Mouse (Mus musculus) limb, embryonic 12.5 days (tissue): ENCODE data around the gene Klhl21. TPM values are rescaled to one million over a fixed set of nuclear protein-coding genes. Genes with fewer than 3 reads are reported as not detected.

Experiments used
- ATAC-seq: fragments of 200-750 bp; cut with Nextera tagmentation; 2 replicates; pipeline ENCODE4 v1.8.0; 2017; ENCODE audit warnings: low read depth, moderate TSS enrichment; ENCODE audit not compliant: insufficient number of reproducible peaks, insufficient read depth, low FRiP score, low TSS enrichment
- H3K27ac ChIP-seq: fragments of 300-500 bp; sonication (generic); 2 replicates; pipeline ENCODE4 v1.5.1; 2016; ENCODE audit warnings: mild to moderate bottlenecking, moderate library complexity
- H3K27me3 ChIP-seq: fragments of 300-500 bp; sonication (generic); 2 replicates; pipeline ENCODE4 v1.6.1; 2016; ENCODE audit warnings: mild to moderate bottlenecking, moderate library complexity
- H3K36me3 ChIP-seq: fragments of 300-500 bp; sonication (generic); 2 replicates; pipeline ENCODE4 v1.6.1; 2016; ENCODE audit warnings: mild to moderate bottlenecking, moderate library complexity
- H3K4me1 ChIP-seq: fragments of 300-500 bp; sonication (generic); replicated peaks from 2 replicates; pipeline ENCODE4 v1.6.1; 2016
- H3K4me2 ChIP-seq: fragments of 300-500 bp; sonication (generic); 2 replicates; pipeline ENCODE4 v1.6.1; 2016; ENCODE audit warnings: mild to moderate bottlenecking, moderate library complexity
- H3K4me3 ChIP-seq: fragments of 300-500 bp; sonication (generic); replicated peaks from 2 replicates; pipeline ENCODE4 v1.5.1; 2016; ENCODE audit warnings: mild to moderate bottlenecking
- H3K9ac ChIP-seq: fragments of 300-500 bp; sonication (generic); replicated peaks from 2 replicates; pipeline ENCODE4 v1.6.1; 2016; ENCODE audit warnings: mild to moderate bottlenecking, moderate library complexity
- H3K9me3 ChIP-seq: fragments of 300-500 bp; sonication (generic); 2 replicates; pipeline ENCODE4 v1.6.1; 2016; ENCODE audit warnings: mild to moderate bottlenecking, moderate library complexity
- WGBS: fragments of 180-500 bp; shearing (Covaris S2); methylation state at CpG from one replicate; pipeline ENCODE4 v1.1.7; 2016; 5-methylcytosine and 5-hydroxymethylcytosine counted together
- polyA plus RNA-seq: library from polyadenylated mRNA; unstranded; fragments of >200 nt; fragmentation: Nextera tagmentation; extraction: Ambion mirVana; gene quantifications from 2 replicates; pipeline ENCODE4 v1.2.1, GENCODE M21; 2016

Klhl21 gene
- 16.9 and 18.3 TPM in 2 replicates for polyA plus RNA-seq

DNA sequence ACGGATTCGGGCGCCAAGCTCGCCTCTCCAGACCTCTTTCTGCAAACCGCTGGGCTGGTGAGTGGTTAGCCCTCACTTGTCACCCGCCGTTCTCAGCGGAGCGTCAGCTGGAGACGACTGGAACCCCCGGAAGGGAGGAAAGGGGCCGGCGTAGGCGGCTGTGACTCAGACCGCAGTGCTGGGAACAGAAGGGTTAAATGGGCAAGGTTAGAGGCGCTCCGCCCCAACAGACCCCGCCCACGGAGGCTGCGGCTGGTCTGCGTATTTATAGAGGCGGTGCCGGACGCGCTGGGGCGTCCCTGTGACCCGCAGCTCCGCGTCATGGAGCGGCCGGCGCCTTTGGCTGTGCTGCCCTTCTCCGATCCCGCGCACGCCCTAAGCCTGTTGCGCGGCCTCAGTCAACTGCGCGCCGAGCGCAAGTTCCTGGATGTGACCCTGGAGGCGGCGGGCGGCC, at the start of gene Klhl21:
Klhl21 (plus strand) TSS at position 182 of the 454 bp plus-strand sequence.
- Histone ChIP-seq H3K4me3 (peak within 1 kb of the TSS; percentile 85), H3K36me3 (peaks cover 18% of the 10 kb centered on the region), H3K4me2 (peak within 1 kb of the TSS; percentile 100), H3K9me3 (no peaks in the 10 kb centered on the region), H3K9ac (peak within 1 kb of the TSS; percentile 75), H3K27ac (peak within 1 kb of the TSS; percentile 87), H3K4me1 (peaks cover 31% of the 10 kb centered on the region), H3K27me3 (peaks cover 15% of the 10 kb centered on the region; the same call in 1 of the 2 replicates)
- under 1% methylated on average over 38 of the region's 45 CpGs for WGBS
- ATAC-seq = peak; percentile 80

- H3K4me2 ChIP-seq = no peak overlapping the region
- no peak overlapping the region for H3K27ac ChIP-seq
- no peaks in the 10 kb centered on the region for H3K4me1 ChIP-seq
- H3K4me3 ChIP-seq = no peak overlapping the region
- no peak overlapping the region for H3K9ac ChIP-seq
- whole genome bisulfite sequencing = 92% methylated on average over 11 of the region's 11 CpGs
- peaks cover 91% of the 10 kb centered on the region for H3K36me3 ChIP-seq
- ATAC-seq = no peak
- H3K27me3 ChIP-seq = no peaks in the 10 kb centered on the region
- no peaks in the 10 kb centered on the region for H3K9me3 ChIP-seq
Measured at GRCm38 (mm10) chr4:151959849-151960512, 48.6 kb upstream of the Klhl21 start.

DNA sequence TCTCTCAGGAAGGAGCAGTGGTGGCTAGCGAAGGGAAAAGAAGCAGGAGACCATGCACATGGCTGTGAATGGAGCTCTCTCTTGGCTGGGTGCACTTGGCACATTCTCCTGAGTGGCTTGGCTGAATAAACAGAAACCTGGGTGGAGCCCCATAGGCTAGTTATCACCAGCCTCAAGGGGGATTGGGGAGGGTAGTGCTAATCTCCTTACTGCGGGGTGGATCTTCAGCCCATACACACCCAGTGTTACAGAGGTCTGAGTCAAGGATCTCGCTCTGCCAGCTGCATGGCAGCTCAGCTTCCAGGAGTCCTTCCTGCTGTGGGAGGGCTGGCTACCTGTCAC, 48.1 kb upstream of the Klhl21 start:
- no peak overlapping the region for H3K27ac ChIP-seq
- 88% methylated on average over 3 of the region's 3 CpGs for WGBS
- H3K9ac ChIP-seq = no peak overlapping the region

GRCm38 (mm10) chr4:151962817-151963216, 45.8 kb upstream of the Klhl21 start:
- H3K9me3 ChIP-seq = no peaks in the 10 kb centered on the region
- no peak overlapping the region for H3K27ac ChIP-seq
- no peak overlapping the region for H3K9ac ChIP-seq
- whole genome bisulfite sequencing = 87% methylated on average over 3 of the region's 3 CpGs
- peaks cover 79% of the 10 kb centered on the region for H3K36me3 ChIP-seq
- ATAC-seq = no peak
- no peak overlapping the region for H3K4me3 ChIP-seq
- H3K4me1 ChIP-seq = no peaks in the 10 kb centered on the region
- H3K4me2 ChIP-seq = no peak overlapping the region
- no peaks in the 10 kb centered on the region for H3K27me3 ChIP-seq

More for the DNA sequence above, 48.1 kb upstream of the Klhl21 start:
- Histone ChIP-seq H3K9me3 (no peaks in the 10 kb centered on the region), H3K4me1 (no peaks in the 10 kb centered on the region), H3K4me2 (no peak overlapping the region), H3K27me3 (no peaks in the 10 kb centered on the region), H3K4me3 (no peak overlapping the region), H3K36me3 (peaks cover 90% of the 10 kb centered on the region)
- ATAC-seq = no peak

- no peak overlapping the region for H3K4me3 ChIP-seq
- H3K36me3 ChIP-seq = peaks cover 74% of the 10 kb centered on the region
- no peaks in the 10 kb centered on the region for H3K9me3 ChIP-seq
- no peak overlapping the region for H3K9ac ChIP-seq
- no peaks in the 10 kb centered on the region for H3K27me3 ChIP-seq
- ATAC-seq = no peak
- H3K4me2 ChIP-seq = no peak overlapping the region
- no peaks in the 10 kb centered on the region for H3K4me1 ChIP-seq
- no peak overlapping the region for H3K27ac ChIP-seq
- 93% methylated on average over 26 of the region's 26 CpGs for WGBS
Measured at GRCm38 (mm10) chr4:151968204-151968921, 40.2 kb upstream of the Klhl21 start.

- Histone ChIP-seq H3K9me3 (no peaks in the 10 kb centered on the region), H3K4me1 (no peaks in the 10 kb centered on the region), H3K27me3 (no peaks in the 10 kb centered on the region), H3K4me2 (no peak overlapping the region), H3K27ac (no peak overlapping the region), H3K4me3 (no peak overlapping the region), H3K9ac (no peak overlapping the region), H3K36me3 (peaks cover 83% of the 10 kb centered on the region)
- 71% methylated on average over 10 of the region's 10 CpGs for WGBS
- no peak for ATAC-seq
Measured at GRCm38 (mm10) chr4:151972221-151972967, 36.2 kb upstream of the Klhl21 start.

DNA sequence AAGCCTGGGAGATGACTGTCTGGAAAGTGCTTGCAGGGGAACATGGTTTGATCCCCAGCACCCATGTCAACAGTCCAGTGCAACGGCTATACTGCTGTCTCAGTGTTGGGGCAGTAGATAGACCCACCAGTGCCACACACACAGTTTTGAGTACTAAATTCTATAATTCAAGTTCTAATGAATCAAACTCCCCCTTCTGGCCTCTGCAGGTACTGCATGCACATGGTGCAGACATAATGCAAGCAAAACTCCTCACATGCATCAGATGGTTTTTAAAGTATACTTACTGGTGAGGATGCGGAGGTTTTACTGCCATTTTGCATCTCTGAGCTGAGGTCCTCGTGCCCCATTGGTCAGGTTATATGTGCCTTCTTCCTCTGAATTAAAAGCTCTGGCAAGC, 33.2 kb upstream of the Klhl21 start:
- peaks cover 77% of the 10 kb centered on the region for H3K36me3 ChIP-seq
- WGBS = 90% methylated on average over 3 of the region's 3 CpGs
- ATAC-seq = no peak

DNA sequence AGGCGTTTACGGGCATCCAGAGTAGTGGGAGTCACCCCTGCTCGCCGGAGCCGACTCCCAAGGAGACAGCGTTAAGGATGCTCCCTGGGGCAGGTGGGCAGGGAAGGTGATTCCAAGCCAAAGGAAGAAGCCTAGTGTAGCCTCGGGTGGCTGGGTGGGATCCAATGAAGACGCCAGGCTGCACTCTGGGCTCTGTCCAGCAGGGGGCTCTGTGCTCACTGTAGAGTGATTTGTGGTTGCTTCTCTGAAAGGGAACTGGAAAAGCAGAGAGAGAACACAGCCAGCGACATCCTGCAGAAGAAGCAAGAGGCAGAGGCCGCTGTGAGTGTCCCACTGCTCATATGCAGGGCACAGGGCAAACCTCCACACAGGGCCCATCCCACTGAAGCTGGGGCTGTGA, 30.9 kb upstream of the Klhl21 start:
- Histone ChIP-seq H3K27me3 (no peaks in the 10 kb centered on the region), H3K4me2 (no peak overlapping the region), H3K9ac (no peak overlapping the region), H3K4me1 (0 out of 2 replicates have a peak, but pooled peaks cover under 1% of the 10 kb centered on the region), H3K27ac (no peak overlapping the region), H3K9me3 (no peaks in the 10 kb centered on the region), H3K36me3 (peaks cover 77% of the 10 kb centered on the region), H3K4me3 (no peak overlapping the region)
- no peak for ATAC-seq
- WGBS = 46% methylated on average over 10 of the region's 10 CpGs

More for the DNA sequence above, 33.2 kb upstream of the Klhl21 start:
- Histone ChIP-seq H3K4me3 (no peak overlapping the region), H3K9me3 (no peaks in the 10 kb centered on the region), H3K9ac (no peak overlapping the region), H3K4me2 (no peak overlapping the region), H3K27ac (no peak overlapping the region), H3K4me1 (no peaks in the 10 kb centered on the region), H3K27me3 (no peaks in the 10 kb centered on the region)

DNA sequence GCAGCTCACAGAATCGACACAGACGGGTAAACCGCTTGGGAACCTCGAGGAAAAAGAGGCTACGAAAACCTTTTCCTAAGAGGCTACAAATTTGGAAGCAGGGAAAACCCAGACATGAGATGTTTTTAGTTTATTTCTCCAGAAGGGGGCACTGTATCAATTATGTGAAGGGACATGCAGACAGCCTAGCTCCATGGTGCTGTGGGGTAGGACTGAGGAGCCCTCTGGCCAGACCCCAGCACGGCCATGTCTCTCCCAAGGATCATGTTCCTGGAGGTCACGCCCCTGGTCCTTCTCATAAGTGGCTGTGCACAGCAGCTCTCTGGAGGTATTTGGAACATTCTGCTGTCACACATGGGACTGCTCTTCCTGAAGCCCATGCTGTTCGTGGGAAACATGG, 27.9 kb upstream of the Klhl21 start:
- Histone ChIP-seq H3K4me1 (peaks cover 16% of the 10 kb centered on the region), H3K9me3 (no peaks in the 10 kb centered on the region), H3K27ac (no peak overlapping the region), H3K36me3 (peaks cover 74% of the 10 kb centered on the region), H3K27me3 (no peaks in the 10 kb centered on the region), H3K4me3 (no peak overlapping the region), H3K9ac (no peak overlapping the region), H3K4me2 (no peak overlapping the region)
- ATAC-seq = no peak
- 77% methylated on average over 8 of the region's 8 CpGs for WGBS

GRCm38 (mm10) chr4:151981363-151981762, 27.2 kb upstream of the Klhl21 start:
- Histone ChIP-seq H3K27ac (0 out of 2 replicates have a peak overlapping the region, but pooled peaks have one; percentile 8), H3K36me3 (peaks cover 74% of the 10 kb centered on the region), H3K4me1 (peaks cover 22% of the 10 kb centered on the region), H3K4me2 (no peak overlapping the region), H3K9ac (no peak overlapping the region), H3K9me3 (no peaks in the 10 kb centered on the region), H3K27me3 (no peaks in the 10 kb centered on the region), H3K4me3 (no peak overlapping the region)
- WGBS = 11% methylated on average over 5 of the region's 5 CpGs
- ATAC-seq = 0 out of 2 replicates have a peak, but pooled peaks have one; percentile 30

DNA sequence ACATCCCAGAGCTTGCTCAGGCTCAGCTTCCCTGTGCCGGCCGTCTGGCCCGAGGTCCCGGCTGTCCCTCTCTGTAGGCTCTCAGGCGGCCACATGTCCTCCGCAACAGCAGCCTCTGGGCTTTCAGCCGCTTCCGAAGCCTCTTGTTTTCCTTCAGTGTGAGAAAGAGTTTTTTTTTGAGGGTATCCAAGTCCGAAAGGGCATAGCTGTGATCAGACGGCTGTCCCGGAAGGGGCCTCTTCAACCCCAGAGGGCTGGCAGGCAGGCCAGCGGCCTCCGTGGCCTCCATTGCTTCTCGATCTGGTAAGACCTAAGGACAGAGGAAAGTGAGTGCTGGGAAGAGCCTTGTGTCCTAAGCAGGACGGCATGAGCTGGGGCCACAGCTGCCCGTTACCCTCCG, 25.6 kb upstream of the Klhl21 start:
- no peaks in the 10 kb centered on the region for H3K9me3 ChIP-seq
- no peak for ATAC-seq
- H3K9ac ChIP-seq = no peak overlapping the region
- WGBS = 50% methylated on average over 17 of the region's 17 CpGs
- H3K4me2 ChIP-seq = 0 out of 2 replicates have a peak overlapping the region, but pooled peaks have one; percentile 4
- peak overlapping the region; percentile 9; the same call in 1 of the 2 replicates for H3K4me3 ChIP-seq
- no peaks in the 10 kb centered on the region for H3K27me3 ChIP-seq
- H3K27ac ChIP-seq = peak overlapping the region; percentile 35; the same call in 1 of the 2 replicates
- peaks cover 66% of the 10 kb centered on the region for H3K36me3 ChIP-seq
- H3K4me1 ChIP-seq = peaks cover 39% of the 10 kb centered on the region
